Mouse (Mus musculus) heart, embryonic 15.5 days (tissue): ENCODE measurements around the gene Il6ra. TPM values are rescaled to one million over a fixed set of nuclear protein-coding genes. Genes with fewer than 3 reads are reported as not detected.

Experiments used
- ATAC-seq: fragments of 200-750 bp; cut with Nextera tagmentation; replicated peaks from 2 replicates; pipeline ENCODE4 v1.8.0; 2017; ENCODE audit warnings: low read depth, moderate TSS enrichment; ENCODE audit not compliant: insufficient number of reproducible peaks, insufficient read depth, low FRiP score
- H3K27ac ChIP-seq: fragments of 300-500 bp; sonication (generic); 2 replicates; pipeline ENCODE4 v1.5.1; 2015; ENCODE audit warnings: mild to moderate bottlenecking, inconsistent platforms
- H3K27me3 ChIP-seq: fragments of 300-500 bp; sonication (generic); 2 replicates; pipeline ENCODE4 v1.6.1; 2015; ENCODE audit warnings: inconsistent platforms
- H3K36me3 ChIP-seq: fragments of 300-500 bp; sonication (generic); 2 replicates; pipeline ENCODE4 v1.6.1; 2015; ENCODE audit warnings: mild to moderate bottlenecking, inconsistent platforms
- H3K4me1 ChIP-seq: fragments of 300-500 bp; sonication (generic); replicated peaks from 2 replicates; pipeline ENCODE4 v1.6.1; 2015; ENCODE audit warnings: inconsistent platforms
- H3K4me2 ChIP-seq: fragments of 300-500 bp; sonication (generic); 2 replicates; pipeline ENCODE4 v1.6.1; 2015; ENCODE audit warnings: inconsistent platforms, mild to moderate bottlenecking, moderate library complexity
- H3K4me3 ChIP-seq: fragments of 300-500 bp; sonication (generic); 2 replicates; pipeline ENCODE4 v1.5.1; 2015; ENCODE audit warnings: mild to moderate bottlenecking, inconsistent platforms
- H3K9ac ChIP-seq: fragments of 300-500 bp; sonication (generic); 2 replicates; pipeline ENCODE4 v1.6.1; 2015; ENCODE audit warnings: mild to moderate bottlenecking, inconsistent platforms
- H3K9me3 ChIP-seq: fragments of 300-500 bp; sonication (generic); replicated peaks from 2 replicates; pipeline ENCODE4 v1.6.1; 2016; ENCODE audit warnings: inconsistent platforms
- WGBS: fragments of 180-500 bp; shearing (Covaris S2); methylation state at CpG from one replicate; pipeline ENCODE4 v1.1.7; 2015; ENCODE audit warnings: mixed read lengths; 5-methylcytosine and 5-hydroxymethylcytosine counted together
- polyA plus RNA-seq: library from polyadenylated mRNA; unstranded; fragments of >200 nt; fragmentation: Nextera tagmentation; extraction: Ambion mirVana; gene quantifications from 2 replicates; pipeline ENCODE4 v1.2.1, GENCODE M21; 2015

The Il6ra gene
- polyA plus RNA-seq, 1 experiment from 2014 or later: 1.1 TPM

- H3K4me3 ChIP-seq: no peak overlapping the region
- no peak overlapping the region for H3K27ac ChIP-seq
- ATAC-seq: no peak
- H3K4me1 ChIP-seq: peaks cover 5% of the 10 kb centered on the region
- no peaks in the 10 kb centered on the region for H3K36me3 ChIP-seq
- H3K9me3 ChIP-seq: no peaks in the 10 kb centered on the region
- no peak overlapping the region for H3K9ac ChIP-seq
- WGBS: 76% methylated on average over 12 of the region's 12 CpGs
- H3K4me2 ChIP-seq: no peak overlapping the region
- 0 out of 2 replicates have a peak, but pooled peaks cover 3% of the 10 kb centered on the region for H3K27me3 ChIP-seq
Observed at GRCm38 (mm10) chr3:89820311-89821095, 92.5 kb downstream of the Il6ra start.

GRCm38 (mm10) chr3:89819897-89820296 lies 93.1 kb downstream of the Il6ra start:
- no peak overlapping the region for H3K27ac ChIP-seq
- H3K9me3 ChIP-seq: no peaks in the 10 kb centered on the region
- no peak overlapping the region for H3K4me3 ChIP-seq
- WGBS: 32% methylated on average over 7 of the region's 7 CpGs
- H3K27me3 ChIP-seq: 0 out of 2 replicates have a peak, but pooled peaks cover 3% of the 10 kb centered on the region
- H3K4me1 ChIP-seq: peaks cover 5% of the 10 kb centered on the region
- no peak; the same call in 1 of the 2 replicates for ATAC-seq
- H3K9ac ChIP-seq: no peak overlapping the region
- no peak overlapping the region for H3K4me2 ChIP-seq
- H3K36me3 ChIP-seq: no peaks in the 10 kb centered on the region

GRCm38 (mm10) chr3:89818605-89819004 lies 94.4 kb downstream of the Il6ra start:
- Histone ChIP-seq H3K27me3 (0 out of 2 replicates have a peak, but pooled peaks cover 3% of the 10 kb centered on the region), H3K27ac (no peak overlapping the region), H3K9ac (no peak overlapping the region), H3K4me1 (peaks cover 5% of the 10 kb centered on the region), H3K9me3 (no peaks in the 10 kb centered on the region), H3K4me3 (no peak overlapping the region), H3K36me3 (no peaks in the 10 kb centered on the region), H3K4me2 (no peak overlapping the region)
- WGBS: 68% methylated on average over 3 of the region's 3 CpGs
- ATAC-seq: no peak

GRCm38 (mm10) chr3:89817056-89817455 lies 95.9 kb downstream of the Il6ra start:
- 62% methylated on average over 4 of the region's 4 CpGs for WGBS
- ATAC-seq: no peak
- no peak overlapping the region for H3K4me3 ChIP-seq
- no peaks in the 10 kb centered on the region for H3K36me3 ChIP-seq
- 0 out of 2 replicates have a peak, but pooled peaks cover 3% of the 10 kb centered on the region for H3K27me3 ChIP-seq
- H3K27ac ChIP-seq: no peak overlapping the region
- peaks cover 5% of the 10 kb centered on the region for H3K4me1 ChIP-seq
- H3K9me3 ChIP-seq: no peaks in the 10 kb centered on the region
- H3K4me2 ChIP-seq: no peak overlapping the region
- no peak overlapping the region for H3K9ac ChIP-seq

Other genes with a start within 250 kb of the Il6ra start
- gene Adar, start 198.2 kb downstream of the Il6ra start, polyA plus RNA-seq: 6.1 and 9.3 TPM in 2 replicates
- gene Chrnb2, start 148.6 kb downstream of the Il6ra start, polyA plus RNA-seq: 0.18 and 0.47 TPM in 2 replicates
- gene Ube2q1, start 139.6 kb downstream of the Il6ra start, polyA plus RNA-seq: 6.8 and 8.4 TPM in 2 replicates
- 6.0 and 6.4 TPM in 2 replicates for gene She, start 81.8 kb downstream of the Il6ra start, polyA plus RNA-seq
- 9.9 and 14.2 TPM in 2 replicates for gene Atp8b2, start 50.3 kb upstream of the Il6ra start, polyA plus RNA-seq
- gene Hax1, start 85.6 kb upstream of the Il6ra start, polyA plus RNA-seq: 78.8 and 85.8 TPM in 2 replicates
- gene 4933434E20Rik, start 138.4 kb upstream of the Il6ra start, polyA plus RNA-seq: 129 and 134 TPM in 2 replicates
- 120 and 126 TPM in 2 replicates for gene Ubap2l, start 139.4 kb upstream of the Il6ra start, polyA plus RNA-seq
- 239 and 307 TPM in 2 replicates for gene Tpm3, start 159.5 kb upstream of the Il6ra start, polyA plus RNA-seq
- gene Nup210l, start 190.9 kb upstream of the Il6ra start, polyA plus RNA-seq: 0.20 and 0.25 TPM in 2 replicates